Mouse (Mus musculus) layer of hippocampus, adult 11-12 months (tissue): Measurements from ENCODE around the gene Gm45021.

Source experiments
- DNase-seq: peaks from one replicate; pipeline ENCODE4 v3.0.0; 2022; ENCODE audit warnings: low spot score

Gm45021 gene

GRCm38 (mm10) chr6:48648779-48649178, 59.4 kb downstream of the Gm45021 start:
- no peak for DNase-seq

GRCm38 (mm10) chr6:48650041-48650440, 60.6 kb downstream of the Gm45021 start:
- no peak for DNase-seq

- no peak for DNase-seq
Observed at GRCm38 (mm10) chr6:48658721-48659120, 69.3 kb downstream of the Gm45021 start.
